Mouse (Mus musculus): ENCODE data around the gene Gse1.

Gse1 gene

GRCm38 (mm10) chr8:120395892-120396291 lies 167.6 kb downstream of the Gse1 start:
- no peak for DNase-seq (ENCODE audit: low read depth, low spot score)
- Histone ChIP-seq H3K27me3 (ENCODE audit: control insufficient read depth, insufficient read depth, low read length, poor library complexity, severe bottlenecking) (no peaks in the 10 kb centered on the region; the same call in 1 of the 2 replicates), H3K36me3 (ENCODE audit: control insufficient read depth, insufficient read depth, low read length, poor library complexity, severe bottlenecking) (no peaks in the 10 kb centered on the region)

DNA sequence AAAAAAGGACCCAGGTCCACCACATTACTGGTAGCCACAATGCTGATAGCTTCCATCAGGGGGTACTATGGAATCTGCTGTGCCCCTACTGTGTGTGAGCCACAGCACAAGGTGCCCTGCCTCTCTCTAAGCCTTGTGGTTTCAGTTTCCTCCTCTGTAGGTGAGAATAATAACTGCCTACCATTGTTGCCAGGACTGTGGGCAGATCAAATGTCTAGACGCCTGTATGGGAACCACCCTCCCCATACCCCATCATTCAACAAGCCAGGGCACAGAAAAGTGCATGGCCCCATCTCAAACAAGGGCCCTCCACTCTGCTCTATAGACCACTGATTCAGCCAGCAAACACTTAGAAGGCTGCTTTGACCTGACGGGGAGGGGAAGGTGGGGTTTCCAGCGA lies 168.5 kb downstream of the Gse1 start:
- no peak for DNase-seq (ENCODE audit: low read depth, low spot score)
- H3K36me3 ChIP-seq (ENCODE audit: control insufficient read depth, insufficient read depth, low read length, poor library complexity, severe bottlenecking): no peaks in the 10 kb centered on the region
- H3K27me3 ChIP-seq (ENCODE audit: control insufficient read depth, insufficient read depth, low read length, poor library complexity, severe bottlenecking): no peaks in the 10 kb centered on the region; the same call in 1 of the 2 replicates

DNA sequence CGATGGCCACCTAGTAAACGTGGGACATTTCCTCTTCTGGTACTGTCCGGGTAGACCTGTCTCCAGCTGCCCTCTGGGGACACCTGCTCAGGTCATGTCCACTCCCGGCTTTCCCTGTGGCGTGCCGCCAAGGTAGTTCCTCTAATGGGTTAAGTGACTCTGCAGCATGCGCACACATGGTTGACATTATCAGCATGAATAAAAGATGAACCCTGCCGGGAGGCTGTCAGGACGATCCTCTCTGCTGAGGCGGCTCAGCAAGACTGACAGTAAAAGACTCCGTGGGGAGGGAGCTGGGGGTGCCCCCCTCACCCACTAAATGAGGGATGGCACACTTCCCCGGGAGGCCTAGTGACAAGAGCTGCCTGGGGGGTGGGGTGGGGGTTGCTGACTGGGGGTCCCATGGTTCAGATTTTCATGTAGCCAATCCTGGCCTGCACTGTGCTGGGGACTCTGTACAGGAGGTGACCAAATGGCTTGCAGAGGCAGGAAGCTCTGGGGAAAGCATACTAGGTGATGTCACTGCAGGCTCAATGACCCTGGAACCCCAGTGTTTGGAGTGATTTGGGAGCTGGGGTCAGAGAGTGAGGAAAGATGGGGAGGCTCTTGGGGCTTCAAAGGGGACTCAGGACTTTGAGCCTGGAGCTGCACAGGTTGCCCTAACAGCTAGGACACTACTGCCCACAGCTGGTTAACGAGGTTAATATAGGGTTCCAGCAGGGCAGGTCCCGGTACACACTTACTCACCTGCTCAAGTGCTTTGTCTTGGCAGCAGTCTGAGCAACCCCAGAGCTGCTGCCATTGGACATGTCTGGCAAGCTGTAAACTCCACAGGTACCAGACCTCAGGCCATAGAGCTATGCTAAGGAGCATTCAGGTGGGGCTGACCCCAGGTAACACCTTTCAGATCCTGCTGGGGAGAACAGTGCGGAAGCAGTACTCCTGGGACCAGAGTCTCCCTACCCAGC lies 169.5 kb downstream of the Gse1 start:
- no peaks in the 10 kb centered on the region; the same call in 1 of the 2 replicates for H3K27me3 ChIP-seq (ENCODE audit: control insufficient read depth, insufficient read depth, low read length, poor library complexity, severe bottlenecking)
- no peaks in the 10 kb centered on the region for H3K36me3 ChIP-seq (ENCODE audit: control insufficient read depth, insufficient read depth, low read length, poor library complexity, severe bottlenecking)
- DNase-seq (ENCODE audit: low read depth, low spot score): no peak

GRCm38 (mm10) chr8:120399212-120399934 lies 171.1 kb downstream of the Gse1 start:
- no peak for DNase-seq (ENCODE audit: low read depth, low spot score)
- Histone ChIP-seq H3K27me3 (ENCODE audit: control insufficient read depth, insufficient read depth, low read length, poor library complexity, severe bottlenecking) (no peaks in the 10 kb centered on the region; the same call in 1 of the 2 replicates), H3K36me3 (ENCODE audit: control insufficient read depth, insufficient read depth, low read length, poor library complexity, severe bottlenecking) (no peaks in the 10 kb centered on the region)

DNA sequence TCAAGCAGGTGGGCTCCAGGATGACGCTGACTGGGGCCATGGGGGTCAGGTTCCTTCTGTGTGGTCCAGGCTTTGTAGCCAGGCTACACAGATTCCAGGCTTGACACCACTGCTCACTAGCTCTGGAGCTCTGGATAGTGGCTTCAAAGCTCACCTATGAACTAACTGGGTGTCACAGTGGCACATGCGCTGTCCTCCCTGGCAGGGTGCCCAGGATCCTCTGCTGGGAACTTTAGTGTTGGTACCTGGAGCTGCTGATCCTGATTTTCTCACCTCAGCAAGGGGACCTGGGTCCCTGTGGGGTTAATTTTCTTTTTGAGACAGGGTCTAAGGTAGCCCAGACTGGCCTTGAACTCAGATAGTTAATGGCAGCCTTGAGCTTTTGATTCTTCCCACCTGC lies 173.0 kb downstream of the Gse1 start:
- no peak for DNase-seq (ENCODE audit: low read depth, low spot score)
- Histone ChIP-seq H3K36me3 (ENCODE audit: control insufficient read depth, insufficient read depth, low read length, poor library complexity, severe bottlenecking) (no peaks in the 10 kb centered on the region), H3K27me3 (ENCODE audit: control insufficient read depth, insufficient read depth, low read length, poor library complexity, severe bottlenecking) (no peaks in the 10 kb centered on the region; the same call in 1 of the 2 replicates)

DNA sequence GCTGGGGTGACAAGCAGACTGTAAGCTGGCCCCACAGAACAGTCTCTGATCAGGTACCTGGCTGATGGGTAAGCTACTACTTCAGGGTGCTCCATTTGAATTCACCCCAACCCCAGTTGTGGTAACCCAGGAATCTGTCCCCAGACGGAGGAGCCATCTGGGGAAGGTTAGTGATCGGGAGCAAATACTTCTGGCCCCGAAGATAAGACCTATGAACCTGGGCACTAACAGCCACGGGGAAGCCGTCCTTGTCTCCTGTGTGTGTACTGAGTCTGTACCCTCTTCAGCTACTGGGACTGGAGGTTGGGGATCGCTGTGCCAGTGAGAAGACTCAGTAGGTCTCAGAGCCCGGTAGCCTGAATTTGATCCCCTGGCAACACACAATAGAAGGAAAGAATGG lies 173.5 kb downstream of the Gse1 start:
- DNase-seq (ENCODE audit: low read depth, low spot score): no peak
- Histone ChIP-seq H3K36me3 (ENCODE audit: control insufficient read depth, insufficient read depth, low read length, poor library complexity, severe bottlenecking) (no peaks in the 10 kb centered on the region), H3K27me3 (ENCODE audit: control insufficient read depth, insufficient read depth, low read length, poor library complexity, severe bottlenecking) (no peaks in the 10 kb centered on the region; the same call in 1 of the 2 replicates)

DNA sequence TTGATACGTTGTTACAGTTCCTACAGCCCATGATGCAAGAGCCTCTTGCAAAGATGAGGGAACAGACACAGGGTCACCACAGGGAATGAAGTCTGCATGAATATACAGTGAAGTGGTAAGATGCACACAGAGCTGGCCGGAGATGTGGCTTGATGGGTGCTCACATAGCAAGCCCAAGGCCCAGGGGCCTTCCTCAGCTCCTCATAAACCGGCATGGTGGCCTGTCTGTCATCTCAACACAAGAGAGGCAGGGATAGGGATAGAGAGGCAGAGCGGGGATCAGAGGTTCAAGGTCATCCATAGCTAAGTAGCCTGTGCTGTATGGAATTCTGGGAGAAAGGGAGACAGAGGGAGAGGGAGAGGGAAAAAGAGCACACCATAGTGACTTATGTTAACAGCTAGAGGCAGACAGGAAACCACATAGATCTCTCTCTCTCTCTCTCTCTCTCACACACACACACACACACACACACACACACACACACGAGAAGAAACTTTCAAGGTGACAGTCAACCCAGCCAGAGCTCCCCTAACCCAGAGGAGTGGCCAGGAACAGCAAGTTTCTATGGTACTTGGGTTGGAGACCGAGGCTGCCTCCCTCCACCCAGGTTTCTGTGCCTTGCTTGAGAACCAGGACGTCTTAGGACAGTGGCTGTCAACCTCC lies 175.5 kb downstream of the Gse1 start:
- Histone ChIP-seq H3K27me3 (ENCODE audit: control insufficient read depth, insufficient read depth, low read length, poor library complexity, severe bottlenecking) (no peaks in the 10 kb centered on the region), H3K36me3 (ENCODE audit: control insufficient read depth, insufficient read depth, low read length, poor library complexity, severe bottlenecking) (no peaks in the 10 kb centered on the region)
- DNase-seq (ENCODE audit: low read depth, low spot score): no peak

DNA sequence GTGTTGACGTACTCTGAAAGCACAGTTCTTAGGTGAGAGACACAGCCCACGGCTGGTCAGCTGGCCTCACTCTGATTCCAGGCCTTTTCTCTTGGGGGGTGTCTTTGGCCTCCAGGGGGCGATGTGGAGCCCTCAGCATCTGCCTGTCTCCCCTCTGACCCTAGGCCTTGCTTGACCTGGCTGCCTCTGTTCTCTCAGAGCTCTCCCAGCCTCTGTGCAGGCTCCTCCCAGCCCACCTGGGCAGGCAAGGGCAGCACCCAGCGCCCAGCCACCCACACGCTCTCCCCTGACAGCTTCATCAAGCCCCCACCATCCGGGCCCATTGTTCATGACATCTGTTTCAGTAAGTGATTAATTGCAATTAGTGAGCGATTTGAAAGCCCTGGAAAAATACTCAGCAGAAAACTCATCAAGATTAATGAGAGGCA lies 176.4 kb downstream of the Gse1 start:
- peak; percentile 75 for DNase-seq (ENCODE audit: low read depth, low spot score)
- Histone ChIP-seq H3K36me3 (ENCODE audit: control insufficient read depth, insufficient read depth, low read length, poor library complexity, severe bottlenecking) (no peaks in the 10 kb centered on the region), H3K27me3 (ENCODE audit: control insufficient read depth, insufficient read depth, low read length, poor library complexity, severe bottlenecking) (no peaks in the 10 kb centered on the region)

- Histone ChIP-seq H3K27me3 (ENCODE audit: control insufficient read depth, insufficient read depth, low read length, poor library complexity, severe bottlenecking) (no peaks in the 10 kb centered on the region), H3K36me3 (ENCODE audit: control insufficient read depth, insufficient read depth, low read length, poor library complexity, severe bottlenecking) (no peaks in the 10 kb centered on the region)
- DNase-seq (ENCODE audit: low read depth, low spot score): no peak
Measured at GRCm38 (mm10) chr8:120406008-120406632, 177.9 kb downstream of the Gse1 start.

- peak; percentile 81 for DNase-seq (ENCODE audit: low read depth, low spot score)
- Histone ChIP-seq H3K27me3 (ENCODE audit: control insufficient read depth, insufficient read depth, low read length, poor library complexity, severe bottlenecking) (no peaks in the 10 kb centered on the region), H3K36me3 (ENCODE audit: control insufficient read depth, insufficient read depth, low read length, poor library complexity, severe bottlenecking) (no peaks in the 10 kb centered on the region)
Measured at GRCm38 (mm10) chr8:120407701-120408240, 179.5 kb downstream of the Gse1 start.

- Histone ChIP-seq H3K36me3 (ENCODE audit: control insufficient read depth, insufficient read depth, low read length, poor library complexity, severe bottlenecking) (no peaks in the 10 kb centered on the region), H3K27me3 (ENCODE audit: control insufficient read depth, insufficient read depth, low read length, poor library complexity, severe bottlenecking) (no peaks in the 10 kb centered on the region)
- DNase-seq (ENCODE audit: low read depth, low spot score): peak; percentile 18
Measured at GRCm38 (mm10) chr8:120408241-120409215, 180.3 kb downstream of the Gse1 start.

- no peak for DNase-seq (ENCODE audit: low read depth, low spot score)
- Histone ChIP-seq H3K27me3 (ENCODE audit: control insufficient read depth, insufficient read depth, low read length, poor library complexity, severe bottlenecking) (no peaks in the 10 kb centered on the region), H3K36me3 (ENCODE audit: control insufficient read depth, insufficient read depth, low read length, poor library complexity, severe bottlenecking) (no peaks in the 10 kb centered on the region)
Measured at GRCm38 (mm10) chr8:120409371-120410013, 181.2 kb downstream of the Gse1 start.

DNA sequence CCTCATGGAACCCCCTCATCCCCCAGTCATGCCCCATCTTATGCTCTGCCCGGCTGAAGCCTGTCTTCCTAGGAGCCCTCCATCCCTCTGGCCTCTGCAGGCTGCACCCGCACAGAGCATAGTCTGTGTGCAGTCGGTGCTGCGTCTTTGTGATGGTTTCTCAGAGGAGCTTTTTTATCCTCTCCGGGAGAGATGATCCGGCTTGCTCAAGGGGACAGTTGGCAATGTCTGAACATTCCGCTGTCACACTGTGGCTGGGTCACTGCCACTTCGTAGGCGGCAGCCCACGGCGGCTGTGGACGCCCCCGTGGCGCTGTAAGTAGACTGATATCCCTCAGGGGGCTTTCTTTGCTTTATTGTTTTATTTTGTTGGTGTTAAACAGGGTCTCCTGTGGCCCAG lies 182.8 kb downstream of the Gse1 start:
- DNase-seq (ENCODE audit: low read depth, low spot score): no peak
- Histone ChIP-seq H3K27me3 (ENCODE audit: control insufficient read depth, insufficient read depth, low read length, poor library complexity, severe bottlenecking) (no peaks in the 10 kb centered on the region), H3K36me3 (ENCODE audit: control insufficient read depth, insufficient read depth, low read length, poor library complexity, severe bottlenecking) (no peaks in the 10 kb centered on the region)

Measured in splenic B cell, adult 2 months (primary cell).